Mouse (Mus musculus) lung, embryonic 14.5 days (tissue): ENCODE measurements around the gene Slc22a14. TPM values are rescaled to one million over a fixed set of nuclear protein-coding genes. Genes with fewer than 3 reads are reported as not detected.

Source experiments
- ATAC-seq: fragments of 200-750 bp; cut with Nextera tagmentation; 2 replicates; pipeline ENCODE4 v1.8.0; 2017; ENCODE audit warnings: mild to moderate bottlenecking, moderate TSS enrichment, moderate library complexity; ENCODE audit not compliant: insufficient read depth
- DNase-seq: peaks from one replicate; pipeline ENCODE4 v3.0.0-alpha.2; 2015
- H3K27ac ChIP-seq: fragments of 300-500 bp; sonication (generic); 2 replicates; pipeline ENCODE4 v1.5.1; 2014; ENCODE audit warnings: low read depth, mild to moderate bottlenecking, moderate library complexity
- H3K27me3 ChIP-seq: fragments of 300-500 bp; sonication (generic); 2 replicates; pipeline ENCODE4 v1.6.1; 2014; ENCODE audit warnings: low read length, control low read depth; ENCODE audit not compliant: insufficient read depth
- H3K36me3 ChIP-seq: fragments of 300-500 bp; sonication (generic); 2 replicates; pipeline ENCODE4 v1.6.1; 2014; ENCODE audit warnings: control low read depth; ENCODE audit not compliant: insufficient read depth
- H3K4me1 ChIP-seq: fragments of 300-500 bp; sonication (generic); 2 replicates; pipeline ENCODE4 v1.6.1; 2014; ENCODE audit warnings: antibody characterized with exemption, control low read depth; ENCODE audit not compliant: insufficient read depth
- H3K4me2 ChIP-seq: fragments of 300-500 bp; sonication (generic); 2 replicates; pipeline ENCODE4 v1.6.1; 2014; ENCODE audit warnings: mild to moderate bottlenecking
- H3K4me3 ChIP-seq: fragments of 300-500 bp; sonication (generic); 2 replicates; pipeline ENCODE4 v1.5.1; 2014; ENCODE audit warnings: low read depth, low read length
- H3K9ac ChIP-seq: fragments of 300-500 bp; sonication (generic); 2 replicates; pipeline ENCODE4 v1.6.1; 2014
- H3K9me3 ChIP-seq: fragments of 300-500 bp; sonication (generic); 2 replicates; pipeline ENCODE4 v1.6.1; 2016; ENCODE audit warnings: low read depth, low read length, control low read depth
- CTCF ChIP-seq: IDR thresholded peaks from 2 replicates; pipeline ENCODE4 v1.5.1; 2016; ENCODE audit warnings: antibody characterized with exemption, low read depth
- WGBS: fragments of 180-500 bp; shearing (Covaris S2); extraction: QIAGEN DNeasy Blood & Tissue Kit; methylation state at CpG from one replicate; pipeline ENCODE4 v1.1.7; 2014; 5-methylcytosine and 5-hydroxymethylcytosine counted together
- polyA plus RNA-seq: library from polyadenylated mRNA; unstranded; fragments of >200 nt; fragmentation: Nextera tagmentation; extraction: Ambion mirVana; gene quantifications from 2 replicates; pipeline ENCODE4 v1.2.1, GENCODE M21; 2014

Gene Slc22a14
- polyA plus RNA-seq, 1 experiment from 2014 or later = not detected

- no peaks in the 10 kb centered on the region for H3K36me3 ChIP-seq
- WGBS = 84% methylated on average over 11 of the region's 11 CpGs
- no peak overlapping the region for H3K9ac ChIP-seq
- no peak for DNase-seq
- no peak overlapping the region for H3K4me3 ChIP-seq
- no peak overlapping the region for H3K27ac ChIP-seq
- H3K27me3 ChIP-seq = no peaks in the 10 kb centered on the region
- no peak overlapping the region for H3K4me2 ChIP-seq
- no peaks in the 10 kb centered on the region for H3K9me3 ChIP-seq
- no peak for ATAC-seq
- 0 out of 2 replicates have a peak, but pooled peaks cover 10% of the 10 kb centered on the region for H3K4me1 ChIP-seq
- TF ChIP-seq CTCF = no peak
Measured at GRCm38 (mm10) chr9:119179292-119179691, 186.1 kb downstream of the Slc22a14 start.

DNA sequence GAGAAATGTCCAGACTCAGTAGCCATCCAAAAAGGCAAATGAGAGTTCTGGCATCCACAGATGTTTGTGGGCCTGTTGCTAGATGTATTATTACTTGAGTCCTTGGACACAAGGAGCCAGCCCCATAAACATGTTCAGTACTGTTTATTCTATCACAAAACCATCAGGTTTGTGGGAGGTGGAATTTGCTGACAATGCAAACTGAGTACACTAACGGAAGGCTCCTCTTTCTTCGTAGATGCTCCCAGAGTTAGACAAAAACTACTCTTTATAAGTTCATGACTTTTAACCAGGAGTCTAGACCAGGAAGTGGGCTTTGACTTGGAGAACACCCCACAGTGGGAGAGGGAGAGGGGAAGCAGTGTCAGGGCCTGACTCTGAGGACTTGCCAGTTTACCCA, 197.7 kb downstream of the Slc22a14 start:
- no peak for ATAC-seq
- DNase-seq = no peak
- H3K27ac ChIP-seq = no peak overlapping the region
- H3K4me1 ChIP-seq = no peaks in the 10 kb centered on the region
- no peaks in the 10 kb centered on the region for H3K27me3 ChIP-seq
- H3K4me2 ChIP-seq = no peak overlapping the region
- WGBS = 90% methylated on average over 2 of the region's 2 CpGs
- no peak overlapping the region for H3K9ac ChIP-seq
- H3K36me3 ChIP-seq = no peaks in the 10 kb centered on the region
- no peak for TF ChIP-seq CTCF
- H3K9me3 ChIP-seq = no peaks in the 10 kb centered on the region
- no peak overlapping the region for H3K4me3 ChIP-seq

DNA sequence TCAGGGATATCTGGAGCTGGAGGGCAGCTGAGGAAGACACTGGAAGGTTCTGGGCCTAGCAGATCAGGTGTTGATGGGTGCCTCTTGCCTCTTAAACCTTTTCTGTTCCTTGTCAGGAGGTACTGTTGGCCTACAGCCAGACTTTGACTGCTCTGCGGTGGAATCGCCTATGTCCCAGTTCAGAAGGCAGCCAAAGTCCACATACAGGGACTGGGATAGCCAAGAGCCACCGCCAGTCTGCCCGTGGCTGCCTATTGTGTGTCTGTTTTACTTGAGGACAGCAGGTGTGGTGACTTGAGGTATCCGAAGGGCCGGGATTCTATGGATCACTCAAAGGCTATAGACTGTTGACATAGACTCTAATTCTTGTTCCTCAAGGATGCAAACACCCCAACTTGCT, 199.8 kb downstream of the Slc22a14 start:
- Histone ChIP-seq H3K9ac (no peak overlapping the region), H3K27me3 (no peaks in the 10 kb centered on the region), H3K36me3 (no peaks in the 10 kb centered on the region), H3K27ac (no peak overlapping the region), H3K4me3 (no peak overlapping the region), H3K4me1 (no peaks in the 10 kb centered on the region), H3K4me2 (no peak overlapping the region), H3K9me3 (no peaks in the 10 kb centered on the region)
- no peak for TF ChIP-seq CTCF
- DNase-seq = no peak
- no peak for ATAC-seq
- 88% methylated on average over 6 of the region's 6 CpGs for WGBS

- no peak overlapping the region for H3K4me3 ChIP-seq
- TF ChIP-seq CTCF = no peak
- DNase-seq (no peak), ATAC-seq (no peak)
- H3K27me3 ChIP-seq = no peaks in the 10 kb centered on the region
- no peaks in the 10 kb centered on the region for H3K36me3 ChIP-seq
- H3K9ac ChIP-seq = no peak overlapping the region
- H3K4me2 ChIP-seq = no peak overlapping the region
- no peak overlapping the region for H3K27ac ChIP-seq
- no peaks in the 10 kb centered on the region for H3K9me3 ChIP-seq
- WGBS = 81% methylated on average over 7 of the region's 7 CpGs
- H3K4me1 ChIP-seq = no peaks in the 10 kb centered on the region
Measured at GRCm38 (mm10) chr9:119164743-119165142, 200.6 kb downstream of the Slc22a14 start.

GRCm38 (mm10) chr9:119160689-119161088, 204.7 kb downstream of the Slc22a14 start:
- H3K36me3 ChIP-seq = no peaks in the 10 kb centered on the region
- peaks cover 2% of the 10 kb centered on the region; the same call in 1 of the 2 replicates for H3K27me3 ChIP-seq
- ATAC-seq = no peak
- H3K4me1 ChIP-seq = no peaks in the 10 kb centered on the region
- no peak overlapping the region for H3K4me3 ChIP-seq
- WGBS = 79% methylated on average over 3 of the region's 3 CpGs
- no peak overlapping the region for H3K4me2 ChIP-seq
- no peak overlapping the region for H3K27ac ChIP-seq
- no peaks in the 10 kb centered on the region for H3K9me3 ChIP-seq
- no peak for TF ChIP-seq CTCF
- DNase-seq = no peak
- no peak overlapping the region for H3K9ac ChIP-seq

GRCm38 (mm10) chr9:119158861-119159260, 206.5 kb downstream of the Slc22a14 start, which contains the start of gene Gm47289:
TSS of gene Gm47289 (plus strand) at chr9:119159161.
- Histone ChIP-seq H3K9ac (no peak within 1 kb of the TSS), H3K4me1 (no peaks in the 10 kb centered on the region), H3K4me2 (no peak within 1 kb of the TSS), H3K9me3 (no peaks in the 10 kb centered on the region), H3K27me3 (peaks cover 4% of the 10 kb centered on the region; the same call in 1 of the 2 replicates), H3K27ac (no peak within 1 kb of the TSS), H3K4me3 (no peak within 1 kb of the TSS), H3K36me3 (no peaks in the 10 kb centered on the region)
- no peak for DNase-seq
- no peak for TF ChIP-seq CTCF
- ATAC-seq = no peak
- WGBS = 44% methylated on average over 4 of the region's 4 CpGs

DNA sequence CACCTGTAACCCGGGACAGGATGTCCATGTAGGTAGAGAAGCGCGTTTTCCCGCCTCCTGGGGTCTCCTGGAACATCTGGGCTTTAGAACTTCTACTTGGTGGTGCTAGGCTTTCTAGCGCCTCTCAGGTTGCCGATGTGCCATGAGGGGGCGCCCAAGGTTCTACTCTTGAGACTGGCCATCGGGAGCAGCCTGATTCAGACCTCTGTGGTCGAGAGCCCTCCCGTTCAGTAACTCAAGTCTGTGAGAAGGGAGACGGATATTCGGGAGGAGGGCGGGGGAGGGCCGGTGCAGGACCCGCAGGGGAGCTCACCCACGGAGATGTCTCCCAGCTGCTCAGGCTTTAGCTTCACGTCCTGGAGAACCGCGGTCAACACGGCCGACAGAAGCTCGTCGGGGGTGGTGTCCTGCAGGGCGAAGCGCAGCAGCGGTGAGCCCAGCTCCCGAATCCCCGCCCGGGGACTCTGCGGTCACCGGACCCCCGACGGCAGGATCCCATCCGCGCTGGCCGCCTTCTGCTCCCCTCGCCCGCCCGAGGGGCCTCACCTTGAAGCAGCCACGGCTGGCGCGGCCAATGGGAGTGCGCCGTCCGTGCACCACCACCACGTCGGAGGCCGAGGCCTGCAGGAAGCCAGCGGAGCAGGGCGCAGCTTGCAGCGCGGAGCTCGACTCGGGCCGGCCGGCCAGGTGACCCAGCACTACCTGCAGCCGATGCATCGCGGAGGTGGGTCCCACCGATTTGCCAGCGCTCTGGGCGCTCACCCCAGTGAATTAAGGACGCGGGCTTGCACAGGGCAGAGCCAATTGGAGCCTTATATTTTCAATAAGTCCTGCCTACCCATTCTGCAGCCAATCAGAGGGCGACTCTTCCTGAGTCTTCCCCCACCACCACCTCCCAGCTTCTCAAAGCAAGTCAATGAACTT, 208.8 kb downstream of the Slc22a14 start, which contains the start of gene Acaa1b:
Gene Acaa1b, minus strand, starts transcription at position 816 of the 924 bp plus-strand sequence.
- peak; percentile 74 for TF ChIP-seq CTCF
- peak; percentile 86 for ATAC-seq
- H3K36me3 ChIP-seq = no peaks in the 10 kb centered on the region
- peak; percentile 95 for DNase-seq
- 1% methylated on average over 57 of the region's 65 CpGs for WGBS
- H3K4me3 ChIP-seq = peak within 1 kb of the TSS; percentile 38
- peak within 1 kb of the TSS; percentile 60 for H3K4me2 ChIP-seq
- H3K9me3 ChIP-seq = no peaks in the 10 kb centered on the region
- H3K9ac ChIP-seq = peak within 1 kb of the TSS; percentile 29; the same call in 1 of the 2 replicates
- no peak within 1 kb of the TSS for H3K27ac ChIP-seq
- H3K27me3 ChIP-seq = peaks cover 4% of the 10 kb centered on the region; the same call in 1 of the 2 replicates
- H3K4me1 ChIP-seq = no peaks in the 10 kb centered on the region
